Mouse (Mus musculus) T-cell, adult 2 months (primary cell): ENCODE data around the gene Rnf123.
"Not testable (repeated sequence)": the region's sequence is repeated elsewhere in the genome, so short reads cannot be mapped to it uniquely, and the experiment has no call there.

Experiments
- DNase-seq: peaks from one replicate; pipeline ENCODE4 v3.0.0; 2022; ENCODE audit warnings: low spot score

The Rnf123 gene

DNA sequence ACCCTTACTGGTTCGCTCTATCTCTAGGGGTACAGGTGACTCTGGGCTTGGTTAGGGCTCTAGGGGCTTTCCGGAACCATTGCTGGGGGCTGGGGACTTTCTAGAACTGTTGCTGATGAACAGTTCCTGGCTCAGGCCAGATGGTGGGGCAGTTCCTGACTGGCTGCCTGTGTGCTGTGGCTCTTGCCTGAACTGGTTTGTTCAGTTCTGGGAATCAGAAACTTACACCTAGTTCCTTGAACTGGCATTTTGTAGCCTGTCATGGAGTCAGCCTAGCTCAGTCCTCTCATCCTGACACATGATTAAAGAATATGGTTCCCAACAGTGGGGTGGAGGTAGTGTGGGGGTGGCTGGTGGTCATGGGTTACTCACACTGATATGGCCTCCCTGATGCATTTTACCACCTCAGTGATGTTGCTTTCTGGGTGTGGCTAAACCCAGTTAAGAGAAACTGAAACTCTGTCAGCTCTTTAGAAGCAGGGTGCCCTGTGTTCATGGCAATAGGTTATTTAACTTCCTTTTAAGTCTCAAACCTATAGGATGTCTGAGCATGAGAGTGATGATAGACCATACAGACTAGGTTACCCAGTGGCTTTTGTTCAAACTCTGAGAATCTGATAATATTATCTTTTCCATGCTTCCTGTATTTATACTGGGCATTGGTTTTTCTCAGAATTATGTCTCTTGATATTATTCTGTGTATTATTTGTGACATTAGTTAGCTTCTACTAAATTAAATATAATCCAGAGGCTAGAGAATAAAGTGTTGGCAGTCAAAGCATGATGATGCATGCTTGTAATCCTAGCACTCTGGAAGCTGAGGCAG, 47.6 kb downstream of the Rnf123 start:
- peak; percentile 45 for DNase-seq

DNA sequence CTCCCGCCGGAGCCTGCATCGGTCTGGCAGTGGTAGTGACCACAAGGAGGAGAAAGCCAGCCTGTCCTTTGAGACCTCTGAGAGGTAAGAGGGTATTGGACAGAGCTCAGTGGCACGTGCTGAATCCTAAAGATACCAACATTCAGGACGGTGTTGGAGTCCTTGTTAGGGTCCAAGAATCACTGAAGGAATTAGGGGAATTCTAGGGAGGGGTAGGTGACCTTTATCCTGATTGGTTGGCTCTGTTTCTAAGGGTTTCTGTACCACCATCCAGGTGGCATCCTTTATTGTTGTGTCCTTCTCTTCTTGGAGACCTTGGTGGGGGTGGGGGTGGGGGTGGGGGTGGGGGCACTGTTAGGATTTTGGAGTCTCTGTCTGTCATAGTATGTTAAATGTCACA, 51.0 kb downstream of the Rnf123 start:
- no peak for DNase-seq

DNA sequence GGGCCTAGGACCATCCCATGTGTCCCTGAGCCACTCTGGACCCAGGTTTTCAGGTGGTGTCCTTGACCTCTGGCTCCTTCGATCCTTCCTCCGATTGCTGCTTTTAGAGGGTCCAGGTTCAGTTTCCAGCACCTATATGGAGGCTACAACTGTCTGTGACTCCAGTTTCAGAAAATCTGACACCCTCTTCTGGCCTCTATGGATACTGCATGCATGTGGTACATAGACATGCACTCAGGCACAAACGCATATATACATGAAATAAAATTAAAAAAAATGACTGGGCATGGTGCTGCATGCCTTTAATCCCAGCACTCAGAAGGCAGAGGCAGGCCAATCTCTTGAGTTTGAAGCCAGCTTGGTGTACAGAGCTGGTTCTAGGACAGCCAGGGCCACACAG, 55.3 kb downstream of the Rnf123 start:
- DNase-seq = no peak

DNA sequence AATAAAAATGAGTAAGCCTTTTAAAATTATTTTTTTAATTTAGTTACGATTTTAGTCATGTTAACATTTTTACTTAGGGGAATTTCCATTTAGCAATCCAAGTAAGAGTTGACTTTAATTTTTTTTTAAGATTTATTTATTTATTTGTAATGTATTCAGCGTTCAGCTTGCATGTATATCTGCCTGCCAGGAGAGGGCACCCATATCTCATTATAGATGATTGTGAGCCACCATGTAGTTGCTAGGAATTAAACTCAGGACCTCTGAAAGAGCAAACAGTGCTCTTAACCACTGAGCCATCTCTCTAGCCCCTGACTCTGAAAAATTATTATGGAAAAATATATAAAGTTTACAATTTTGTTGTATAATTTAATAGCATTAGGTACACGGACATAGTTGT, 56.6 kb downstream of the Rnf123 start:
- no peak for DNase-seq

DNA sequence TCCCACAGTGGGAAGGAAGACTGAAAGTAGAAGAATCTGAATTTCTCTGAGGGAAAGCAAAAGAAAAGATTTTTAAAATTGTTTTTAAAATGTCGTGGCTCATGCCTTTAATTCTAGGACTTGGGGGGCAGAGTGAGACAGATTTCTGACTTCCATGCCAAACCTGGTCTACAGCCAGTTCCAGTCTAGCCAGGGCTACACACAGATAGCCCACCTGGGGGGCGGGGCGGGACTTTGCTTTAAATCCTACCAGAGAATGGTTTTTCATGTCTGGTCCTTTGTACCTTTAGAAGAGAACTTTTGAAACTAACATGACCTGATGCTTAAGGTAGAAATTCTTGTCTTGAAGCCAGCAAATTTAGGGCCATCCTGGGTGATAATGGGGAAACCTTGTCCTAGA, 59.9 kb downstream of the Rnf123 start:
- DNase-seq = no peak

DNA sequence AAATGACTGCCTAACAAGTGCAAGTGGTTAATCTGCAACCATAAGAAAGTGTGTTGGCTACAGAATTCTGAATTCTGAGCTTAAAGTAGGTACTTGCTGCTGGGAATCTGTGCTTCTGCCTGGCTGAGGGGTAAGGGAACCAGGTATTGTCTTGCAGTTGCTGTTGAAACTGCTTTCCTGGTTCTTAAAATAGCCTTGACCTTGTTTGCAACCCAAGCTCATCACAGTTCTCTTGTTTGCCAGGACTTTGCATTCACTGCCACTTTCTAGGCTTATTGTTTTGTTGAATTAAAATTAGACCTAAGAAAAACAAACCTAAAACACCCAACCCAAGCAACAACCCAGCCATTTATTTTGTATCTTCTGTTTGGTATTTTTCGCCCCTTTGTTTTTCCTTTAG, 62.4 kb downstream of the Rnf123 start:
- DNase-seq = no peak

DNA sequence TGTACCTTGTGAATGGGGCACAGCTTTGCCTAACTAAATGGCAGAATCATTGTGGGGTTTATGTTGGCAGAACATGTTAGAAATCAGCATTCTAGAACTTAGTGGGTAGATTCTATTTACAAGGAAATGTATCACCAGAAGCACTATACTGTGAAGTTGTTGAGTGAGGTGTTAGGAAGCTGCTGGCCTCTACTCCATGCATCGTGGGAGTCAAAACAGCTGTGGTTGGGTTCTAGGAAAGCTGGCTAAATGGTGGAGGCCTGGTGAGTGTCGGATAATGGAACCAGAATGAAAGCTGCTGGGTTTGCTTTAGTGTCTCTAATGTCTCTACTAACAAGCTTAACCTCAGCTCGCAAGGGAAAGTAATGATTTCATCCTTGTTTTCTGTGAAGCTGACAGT, 66.0 kb downstream of the Rnf123 start:
- no peak for DNase-seq

DNA sequence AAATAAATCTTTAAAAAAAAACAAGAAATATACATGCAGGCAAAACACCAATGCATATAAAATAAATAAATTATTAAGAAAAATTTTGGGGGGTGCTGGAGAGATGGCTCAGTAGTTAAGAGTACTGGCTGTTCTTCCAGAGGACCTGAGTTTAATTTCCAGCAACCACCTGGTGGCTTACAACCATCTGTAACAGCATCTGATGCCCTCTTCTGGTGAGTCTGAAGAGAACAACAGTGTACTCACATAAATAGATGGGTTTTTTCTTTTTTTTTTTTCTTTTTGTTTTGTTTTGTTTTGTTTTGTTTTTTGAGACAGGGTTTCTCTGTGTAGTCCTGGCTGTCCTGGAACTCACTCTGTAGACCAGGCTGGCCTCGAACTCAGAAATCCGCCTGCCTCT, 69.6 kb downstream of the Rnf123 start:
- DNase-seq = not testable (repeated sequence)

DNA sequence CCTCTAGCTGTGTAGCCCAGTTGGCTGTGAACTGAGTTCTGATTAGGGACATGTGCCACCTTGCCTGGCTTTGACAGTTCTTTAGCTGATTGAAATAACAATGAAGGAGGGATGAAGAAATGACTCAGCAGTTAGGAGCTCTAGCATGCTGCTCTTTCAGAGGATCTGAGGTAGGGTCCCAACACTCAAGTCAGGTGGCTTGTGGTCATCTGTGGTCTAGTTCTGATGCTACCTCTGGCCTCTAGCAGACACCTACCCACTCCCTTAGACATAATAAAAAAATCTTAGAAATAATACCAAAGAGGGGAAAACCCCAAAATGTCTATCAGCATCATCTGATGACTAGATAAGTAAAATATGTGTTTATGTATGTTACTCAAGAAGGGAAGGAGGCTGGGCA, 72.8 kb downstream of the Rnf123 start:
- DNase-seq = no peak

DNA sequence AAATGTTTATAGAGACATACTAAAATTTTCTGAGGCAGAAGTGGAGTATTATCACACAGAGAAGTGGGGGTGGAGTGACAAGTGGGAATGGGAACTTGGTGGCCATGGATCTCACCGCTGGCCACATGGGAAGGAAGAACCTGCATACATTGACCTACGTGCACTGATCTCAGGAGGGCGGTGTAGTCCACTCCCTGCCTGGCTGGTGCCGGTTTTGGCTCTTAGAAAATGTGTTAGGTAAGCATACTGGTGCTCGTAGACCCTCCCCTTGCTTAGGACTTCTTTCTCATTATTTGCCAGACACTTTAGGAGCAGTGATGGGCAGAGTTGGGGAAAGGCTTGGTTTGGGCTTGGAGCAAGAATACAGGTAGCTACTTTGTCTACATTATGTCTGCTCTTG, 75.1 kb downstream of the Rnf123 start:
- DNase-seq = no peak

DNA sequence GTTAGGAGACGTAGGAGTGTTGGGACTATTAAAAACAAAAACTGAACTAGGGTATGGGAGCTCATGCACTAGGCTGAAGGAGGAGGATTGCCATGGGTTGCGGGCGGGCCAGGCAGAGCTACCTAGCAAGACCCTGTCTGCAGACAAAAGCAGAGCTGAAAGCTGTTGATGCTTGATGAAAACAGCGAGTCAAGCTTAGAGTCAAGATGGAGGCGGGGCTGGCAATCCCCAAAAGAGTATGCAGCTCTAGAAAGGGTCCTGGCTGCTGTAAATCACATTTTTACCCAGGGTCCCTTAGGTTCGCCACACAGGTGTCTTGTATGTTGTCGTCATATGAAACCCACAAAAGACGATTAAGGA, 79.6 kb downstream of the Rnf123 start:
- DNase-seq = peak; percentile 70

DNA sequence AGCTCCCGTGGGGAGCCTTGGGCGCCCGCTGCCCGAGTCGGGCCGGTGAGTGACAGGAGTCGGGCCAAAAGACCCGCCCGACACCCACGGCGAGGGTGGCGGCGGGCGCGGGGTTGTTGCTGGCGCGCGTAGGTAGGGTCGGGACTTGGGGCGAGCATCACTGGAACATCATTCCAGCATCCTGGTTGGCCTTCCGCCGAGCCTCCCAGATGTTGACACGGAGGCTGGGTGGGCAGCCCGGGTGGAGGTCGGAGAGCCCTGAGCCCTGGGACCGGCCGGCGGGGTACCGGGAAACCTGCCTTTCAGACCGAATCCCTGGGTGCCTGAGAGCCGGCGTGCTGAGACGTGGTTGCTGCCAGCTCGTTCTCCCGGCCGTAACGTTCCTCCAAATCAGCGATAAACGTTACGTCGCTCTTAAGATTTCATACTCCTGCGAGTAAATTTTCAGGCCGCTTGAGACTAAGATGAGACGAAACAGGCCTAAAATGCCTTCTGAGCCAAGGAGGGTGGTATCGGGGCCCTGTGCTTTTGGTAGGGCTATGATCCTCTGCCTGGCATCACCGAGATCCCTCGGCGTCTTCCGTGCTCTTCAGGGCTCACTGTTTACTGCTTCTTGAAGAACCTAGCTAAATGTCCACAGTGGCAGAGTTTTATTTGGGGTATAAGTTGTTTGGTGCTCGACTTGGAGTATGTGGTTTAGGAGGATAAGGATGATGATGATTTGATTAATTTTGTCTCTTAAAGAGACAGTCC, 80.2 kb downstream of the Rnf123 start:
- peak; percentile 37 for DNase-seq

DNA sequence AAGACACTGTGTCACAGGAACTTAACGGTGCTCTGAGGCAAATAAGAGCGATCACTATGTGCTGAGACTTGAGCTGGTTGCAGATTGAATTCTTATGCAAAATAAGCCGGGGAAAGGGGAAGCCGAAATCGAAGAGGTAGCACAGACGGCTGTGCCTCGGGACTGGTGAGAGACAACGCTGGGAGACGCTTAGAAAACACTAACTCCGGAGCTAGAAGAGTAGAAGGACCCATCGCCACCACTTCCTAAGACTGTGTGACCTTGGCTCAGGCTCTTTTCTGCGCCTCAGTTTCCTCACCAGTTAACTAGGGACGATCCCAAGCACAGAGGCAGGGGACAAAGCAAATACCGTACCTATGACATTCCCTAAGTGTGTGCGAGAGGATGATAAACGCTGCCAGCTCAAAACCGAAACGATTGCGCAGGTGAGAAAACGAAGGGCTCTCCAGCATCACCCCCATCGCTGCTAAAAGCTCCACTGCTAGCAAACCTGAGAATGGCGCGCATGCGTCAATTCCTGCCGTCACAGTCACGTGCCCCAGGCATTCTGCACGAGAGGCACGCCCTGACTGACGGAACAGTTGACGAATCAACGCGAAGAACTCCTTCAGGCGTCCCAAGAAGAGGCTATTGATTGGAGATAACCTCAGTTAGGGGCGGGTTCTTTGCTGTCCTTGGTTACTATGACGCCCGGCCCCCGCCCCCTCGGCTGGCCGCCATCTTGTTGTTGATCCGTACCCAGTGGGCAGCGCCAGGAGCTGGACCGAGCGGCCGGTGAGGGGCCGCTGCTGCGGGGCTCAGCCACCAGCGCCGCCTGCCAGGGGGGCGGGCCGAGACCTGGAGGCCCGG, 81.0 kb downstream of the Rnf123 start, which contains the start of gene Ip6k1:
Gene Ip6k1, plus strand, starts transcription at position 580 of the 849 bp plus-strand sequence.
- DNase-seq = peak; percentile 100
